In genomic region chr3:101274041-101274770, GRCm38 (mm10) we compare ENCODE assay signal across 11 mouse cellular contexts. TPM values are rescaled to one million over a fixed set of nuclear protein-coding genes. Genes with fewer than 3 reads are reported as not detected.
DNase-seq lines count a peak whose midpoint lies in the region; ATAC-seq lines count a peak whose summit lies in the region.
"Had no signal": no experiment of that assay in that cellular context is flagged by ENCODE, and none has a peak within 500 bp of the region (broad histone marks: within the 10 kb centered on the region; RNA-seq: fewer than 3 reads in every experiment).

No protein-coding gene starts in this region.

- H3K4me2 ChIP-seq in kidney, embryonic 16.5 days (replicated peaks; ENCODE audit: low read depth, low read length), result no peak overlapping the region
- H3K4me2 ChIP-seq: embryonic facial prominence, embryonic 13.5 days; neural tube, embryonic 12.5 days had no signal

- no peaks in the 10 kb centered on the region for H3K9me3 ChIP-seq in kidney, embryonic 16.5 days (ENCODE audit: low read length)
- H3K9me3 ChIP-seq: embryonic facial prominence, embryonic 13.5 days; neural tube, embryonic 12.5 days had no signal

- no peak overlapping the region for H3K4me3 ChIP-seq in kidney, embryonic 16.5 days (ENCODE audit: low read length)
- H3K4me3 ChIP-seq: embryonic facial prominence, embryonic 13.5 days; neural tube, embryonic 12.5 days had no signal

- no peaks in the 10 kb centered on the region for H3K36me3 ChIP-seq in kidney, embryonic 16.5 days (ENCODE audit: insufficient read depth, low read length)
- H3K36me3 ChIP-seq: embryonic facial prominence, embryonic 13.5 days; neural tube, embryonic 12.5 days had no signal

- H3K4me1 ChIP-seq in kidney, embryonic 16.5 days (ENCODE audit: insufficient read depth, low read length), result no peaks in the 10 kb centered on the region
- H3K4me1 ChIP-seq: embryonic facial prominence, embryonic 13.5 days; neural tube, embryonic 12.5 days had no signal

- 84% methylated on average over 12 of the region's 12 CpGs for WGBS in kidney, embryonic 16.5 days

- no peaks in the 10 kb centered on the region for H3K27me3 ChIP-seq in kidney, embryonic 16.5 days (ENCODE audit: insufficient read depth, low read length)
- H3K27me3 ChIP-seq: embryonic facial prominence, embryonic 13.5 days; neural tube, embryonic 12.5 days had no signal

- ATAC-seq in kidney, embryonic 16.5 days (ENCODE audit: low FRiP score, low TSS enrichment), result no peak
- no peak for ATAC-seq in erythroid progenitor cell, adult 5-6 weeks (replicated peaks; ENCODE audit: low FRiP score, poor library complexity, severe bottlenecking)

- DNase-seq in cerebellum, postnatal 10 days, result peak; percentile 76 to 82
- DNase-seq in cerebellum, adult 8-10 months, result no peak
- peak; percentile 16 to 19 for DNase-seq in kidney, postnatal 36 days
- peak; percentile 66 for DNase-seq in Muller cell, postnatal 12 days (ENCODE audit: inconsistent ontology term)
- peak; percentile 57 for DNase-seq in layer of hippocampus, adult 11-12 months (ENCODE audit: low spot score)
- DNase-seq in liver, result no peak

- no peak overlapping the region for H3K27ac ChIP-seq in kidney, embryonic 16.5 days (ENCODE audit: low read length)
- H3K27ac ChIP-seq: embryonic facial prominence, embryonic 13.5 days; neural tube, embryonic 12.5 days had no signal

- H3K9ac ChIP-seq in kidney, embryonic 16.5 days (replicated peaks; ENCODE audit: low read length), result no peak overlapping the region
- H3K9ac ChIP-seq: embryonic facial prominence, embryonic 13.5 days; neural tube, embryonic 12.5 days had no signal

RNA-seq across cellular contexts. Expression of gene Cd2, which starts 13.5 kb away (rescaled TPM):
- 0.22 TPM in 1 of 2 replicates, not detected in the other for polyA plus RNA-seq in kidney, embryonic 16.5 days (2015; fragmentation: Nextera tagmentation; extraction: Ambion mirVana)
- total RNA-seq in erythroid progenitor cell, adult 5-6 weeks (2015; ENCODE audit: low replicate concordance), result 8.6 and 17.6 TPM in 2 replicates
- 22.8 and 28.4 TPM in 2 replicates for total RNA-seq in erythroid progenitor cell, adult 5-6 weeks (2017; ENCODE audit: low replicate concordance)
- polyA plus RNA-seq: C2C12; embryonic facial prominence, embryonic 13.5 days; neural tube, embryonic 12.5 days had no signal

Comparison
In these comparisons a context has a peak if more than half of its experiments do, and no peak if none do; other contexts are left out.
1. DNase-seq: peak in cerebellum, postnatal 10 days (2 of 2), kidney, postnatal 36 days (2 of 2), Muller cell, postnatal 12 days (single experiment) and layer of hippocampus, adult 11-12 months (single experiment); none in cerebellum, adult 8-10 months (single experiment) and liver (single experiment).